Mouse (Mus musculus) mature B cell (primary cell): ENCODE data around the gene Sept9.

Experiments
- in situ Hi-C: fragments of 300-500 bp; cut with MboI; formaldehyde crosslinking; loops from 2 replicates; pipeline ENCODE4 v1.14.3; 2019

Gene Sept9

GRCm38 (mm10) chr11:117245846-117246245 is 46.4 kb downstream of the Sept9 start:
- in situ Hi-C loops: no loop called here

GRCm38 (mm10) chr11:117246286-117246685 is 46.8 kb downstream of the Sept9 start:
- in situ Hi-C loops: no loop called here

- in situ Hi-C loops: no loop called here
These were observed 47.5 kb downstream of the Sept9 start for GRCm38 (mm10) chr11:117246981-117247431.

GRCm38 (mm10) chr11:117247541-117247940 is 48.1 kb downstream of the Sept9 start:
- in situ Hi-C loops: no loop called here

GRCm38 (mm10) chr11:117248734-117249248 is 49.3 kb downstream of the Sept9 start:
- in situ Hi-C loops: no loop called here

GRCm38 (mm10) chr11:117249282-117249984 is 50.0 kb downstream of the Sept9 start:
- in situ Hi-C loops: no loop called here

GRCm38 (mm10) chr11:117249985-117250928 is 50.8 kb downstream of the Sept9 start:
- in situ Hi-C loops: no loop called here

GRCm38 (mm10) chr11:117251755-117252154 is 52.3 kb downstream of the Sept9 start:
- in situ Hi-C loops: no loop called here

GRCm38 (mm10) chr11:117252846-117253245 is 53.4 kb downstream of the Sept9 start:
- in situ Hi-C loops: no loop called here

GRCm38 (mm10) chr11:117254161-117255107 is 55.0 kb downstream of the Sept9 start:
- in situ Hi-C loops: no loop called here

GRCm38 (mm10) chr11:117255108-117255489 is 55.6 kb downstream of the Sept9 start:
- in situ Hi-C loops: no loop called here

- in situ Hi-C loops: no loop called here
These were observed 56.6 kb downstream of the Sept9 start for GRCm38 (mm10) chr11:117256088-117256487.

GRCm38 (mm10) chr11:117256840-117257239 is 57.4 kb downstream of the Sept9 start:
- in situ Hi-C loops: no loop called here

- in situ Hi-C loops: no loop called here
These were observed 57.8 kb downstream of the Sept9 start for GRCm38 (mm10) chr11:117257266-117257665.

GRCm38 (mm10) chr11:117257842-117258241 is 58.4 kb downstream of the Sept9 start:
- in situ Hi-C loops: no loop called here

GRCm38 (mm10) chr11:117259178-117259960 is 59.9 kb downstream of the Sept9 start:
- in situ Hi-C loops: no loop called here

- in situ Hi-C loops: no loop called here
These were observed 61.2 kb downstream of the Sept9 start for GRCm38 (mm10) chr11:117260631-117261030.

- in situ Hi-C loops: no loop called here
These were observed 63.8 kb downstream of the Sept9 start for GRCm38 (mm10) chr11:117263096-117263808.

- in situ Hi-C loops: no loop called here
These were observed 64.9 kb downstream of the Sept9 start for GRCm38 (mm10) chr11:117264162-117265021.
